Mouse (Mus musculus) spleen, adult 2 months (tissue): ENCODE measurements around the gene Gna12.

ENCODE experiments used
- CTCF ChIP-seq: fragments of 200-500 bp; IDR thresholded peaks from 2 replicates; pipeline ENCODE4 v1.5.1; 2011; ENCODE audit warnings: mild to moderate bottlenecking, inconsistent platforms; ENCODE audit not compliant: insufficient read depth, insufficient read length, insufficient replicate concordance; ENCODE audit errors: extremely low read depth
- POLR2A ChIP-seq: fragments of 200-500 bp; IDR thresholded peaks from 2 replicates; pipeline ENCODE4 v1.6.1; 2011; ENCODE audit warnings: low read depth, low read length, inconsistent platforms

GRCm38 (mm10) chr5:140859730-140860129 lies 29.5 kb upstream of the Gna12 start:
- TF ChIP-seq POLR2A = no peak
- TF ChIP-seq CTCF = no peak
